Mouse (Mus musculus): ENCODE measurements around the gene Nr4a2.

DNA sequence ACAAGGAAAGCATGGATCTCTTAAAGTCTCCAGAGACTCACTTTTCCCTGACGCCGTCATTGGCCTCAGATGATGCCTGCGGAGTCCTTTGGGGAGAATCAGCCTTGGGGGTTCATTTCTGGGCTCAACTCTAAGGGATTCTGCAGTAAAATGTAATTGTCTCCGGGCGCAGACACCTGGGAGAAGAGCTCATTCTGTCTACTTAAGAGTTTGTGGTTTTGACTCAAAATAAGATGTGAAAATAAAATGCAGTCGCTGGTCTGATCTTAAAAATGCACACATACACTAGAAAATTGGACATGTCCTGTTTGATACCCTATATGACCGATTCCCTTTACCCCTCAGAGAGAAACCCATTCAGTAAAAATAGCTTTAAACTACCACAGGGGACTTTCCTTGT lies 18.4 kb downstream of the Nr4a2 start:
- TF ChIP-seq CTCF (IDR thresholded peaks at IDR 0.05; ENCODE audit: low read depth) (no peak), EP300 (optimal IDR thresholded peaks at IDR 0.05) (no peak)

All from stomach, postnatal 0 days (tissue).